Mouse (Mus musculus) G1E (cell line): Measurements from ENCODE around the gene Ascl3. TPM values are rescaled to one million over a fixed set of nuclear protein-coding genes. Genes with fewer than 3 reads are reported as not detected.

Experiments used
- ATAC-seq: 2 replicates; pipeline ENCODE4 v1.8.0; 2016; ENCODE audit warnings: mild to moderate bottlenecking; ENCODE audit not compliant: insufficient number of reproducible peaks, poor library complexity, low FRiP score, severe bottlenecking; ENCODE audit errors: extremely low read depth
- DNase-seq: peaks from one replicate; pipeline ENCODE4 v3.0.0; 2012; ENCODE audit warnings: low spot score
- H3K27me3 ChIP-seq: 2 replicates; pipeline ENCODE4 v1.6.1; 2012; ENCODE audit warnings: mild to moderate bottlenecking, low read length, inconsistent platforms; ENCODE audit not compliant: insufficient read depth
- H3K36me3 ChIP-seq: replicated peaks from 2 replicates; pipeline ENCODE3; 2012; ENCODE audit warnings: mild to moderate bottlenecking, inconsistent platforms
- H3K4me1 ChIP-seq: 2 replicates; pipeline ENCODE4 v1.6.1; 2012; ENCODE audit warnings: low read depth, low read length, inconsistent platforms, mixed read lengths; ENCODE audit not compliant: insufficient read depth
- H3K4me3 ChIP-seq: 2 replicates; pipeline ENCODE4 v1.5.1; 2012; ENCODE audit warnings: low read depth, mild to moderate bottlenecking, inconsistent platforms, low read length, moderate library complexity, mixed read lengths
- H3K9me3 ChIP-seq: replicated peaks from 2 replicates; pipeline ENCODE4 v1.6.1; 2012; ENCODE audit warnings: inconsistent platforms
- CTCF ChIP-seq: IDR thresholded peaks from 2 replicates; pipeline ENCODE4 v1.5.1; 2012; ENCODE audit warnings: low read depth, low read length, inconsistent platforms, mixed read lengths
- GATA1 ChIP-seq: IDR thresholded peaks from 2 replicates; pipeline ENCODE4 v1.6.1; 2012; ENCODE audit warnings: borderline replicate concordance, low read length, inconsistent platforms, mixed read lengths
- GATA2 ChIP-seq: IDR thresholded peaks from 2 replicates; pipeline ENCODE4 v1.6.1; 2012; ENCODE audit warnings: low read depth, low read length, inconsistent platforms, borderline replicate concordance
- POLR2AphosphoS5 ChIP-seq: IDR thresholded peaks from 2 replicates; pipeline ENCODE4 v1.6.1; 2012; ENCODE audit warnings: low read depth, low read length, inconsistent platforms; ENCODE audit not compliant: insufficient replicate concordance
- TAL1 ChIP-seq: conservative IDR thresholded peaks from 2 replicates; pipeline ENCODE4 v1.6.1; 2012; ENCODE audit warnings: low read depth, low read length, inconsistent platforms, mixed read lengths
- polyA plus RNA-seq: library from polyadenylated mRNA; stranded (reverse); fragments of >175 nt; gene quantifications from 2 replicates; pipeline ENCODE4 v1.2.3, GENCODE M21; 2012
- total RNA-seq, 2 experiments: library from RNA; stranded (forward) in 1 of 2; stranded (reverse) in 1 of 2; fragments of 200-1000 nt in 1 of 2; fragments of >200 nt in 1 of 2; fragmentation: Nextera tagmentation in 1 of 2; gene quantifications; 2 replicates each; pipeline ENCODE4 v1.2.3; 2014 to 2017

The Ascl3 gene
- total and polyA plus RNA-seq, 3 experiments: not detected

GRCm38 (mm10) chr7:109741060-109741459 lies 9.5 kb upstream of the Ascl3 start:
- DNase-seq (no peak), ATAC-seq (no peak)
- peaks cover 92% of the 10 kb centered on the region for H3K36me3 ChIP-seq
- no peaks in the 10 kb centered on the region for H3K4me1 ChIP-seq
- H3K4me3 ChIP-seq: no peak overlapping the region
- no peak for TF ChIP-seq CTCF
- TF ChIP-seq TAL1: no peak
- no peak for TF ChIP-seq GATA2
- TF ChIP-seq POLR2AphosphoS5: no peak
- TF ChIP-seq GATA1: no peak
- no peaks in the 10 kb centered on the region for H3K27me3 ChIP-seq
- H3K9me3 ChIP-seq: no peaks in the 10 kb centered on the region

GRCm38 (mm10) chr7:109739822-109740370 lies 8.4 kb upstream of the Ascl3 start:
- no peak for DNase-seq
- Histone ChIP-seq H3K4me1 (no peaks in the 10 kb centered on the region), H3K9me3 (no peaks in the 10 kb centered on the region), H3K4me3 (no peak overlapping the region), H3K27me3 (no peaks in the 10 kb centered on the region), H3K36me3 (peaks cover 93% of the 10 kb centered on the region)
- no peak for ATAC-seq
- TF ChIP-seq CTCF: no peak
- TF ChIP-seq GATA2: no peak

- Histone ChIP-seq H3K9me3 (no peaks in the 10 kb centered on the region), H3K4me3 (no peak overlapping the region), H3K27me3 (peaks cover 5% of the 10 kb centered on the region; the same call in 1 of the 2 replicates), H3K4me1 (0 out of 2 replicates have a peak, but pooled peaks cover 2% of the 10 kb centered on the region), H3K36me3 (peaks cover 55% of the 10 kb centered on the region)
- no peak for ATAC-seq
- no peak for TF ChIP-seq GATA1
- no peak for TF ChIP-seq CTCF
- no peak for TF ChIP-seq POLR2AphosphoS5
- no peak for TF ChIP-seq GATA2
- TF ChIP-seq TAL1: no peak
- DNase-seq: no peak
These were observed 3.3 kb upstream of the Ascl3 start for GRCm38 (mm10) chr7:109734806-109735205.

GRCm38 (mm10) chr7:109723697-109724096 lies 7.8 kb downstream of the Ascl3 start, which contains the start of gene BC051019:
BC051019 (minus strand) TSS chr7:109723850.
- DNase-seq: no peak
- peaks cover 34% of the 10 kb centered on the region for H3K27me3 ChIP-seq

GRCm38 (mm10) chr7:109723114-109723513 lies 8.4 kb downstream of the Ascl3 start:
- H3K36me3 ChIP-seq: no peaks in the 10 kb centered on the region

More at GRCm38 (mm10) chr7:109723697-109724096, 7.8 kb downstream of the Ascl3 start, which contains the start of gene BC051019:
- no peak for ATAC-seq
- TF ChIP-seq GATA2 (no peak), POLR2AphosphoS5 (no peak), CTCF (no peak), TAL1 (no peak), GATA1 (no peak)
- peaks cover 4% of the 10 kb centered on the region for H3K9me3 ChIP-seq
- H3K36me3 ChIP-seq: no peaks in the 10 kb centered on the region
- no peak within 1 kb of the TSS for H3K4me3 ChIP-seq
- peaks cover 9% of the 10 kb centered on the region for H3K4me1 ChIP-seq

GRCm38 (mm10) chr7:109722618-109723017 lies 8.9 kb downstream of the Ascl3 start:
- H3K9me3 ChIP-seq: peaks cover 4% of the 10 kb centered on the region
- TF ChIP-seq CTCF (peak; percentile 23; the same call in 1 of the 2 replicates), GATA1 (no peak)
- DNase-seq: no peak

More at GRCm38 (mm10) chr7:109723114-109723513, 8.4 kb downstream of the Ascl3 start:
- H3K4me3 ChIP-seq: no peak overlapping the region
- no peak for TF ChIP-seq TAL1
- TF ChIP-seq CTCF: no peak
- TF ChIP-seq GATA1: no peak
- TF ChIP-seq POLR2AphosphoS5: no peak
- no peak for TF ChIP-seq GATA2
- peaks cover 33% of the 10 kb centered on the region for H3K27me3 ChIP-seq
- no peak for DNase-seq
- no peak for ATAC-seq
- peaks cover 9% of the 10 kb centered on the region for H3K4me1 ChIP-seq
- peaks cover 4% of the 10 kb centered on the region for H3K9me3 ChIP-seq

GRCm38 (mm10) chr7:109719286-109719685 lies 12.2 kb downstream of the Ascl3 start:
- DNase-seq (no peak), ATAC-seq (no peak)
- peaks cover 4% of the 10 kb centered on the region for H3K9me3 ChIP-seq
- H3K27me3 ChIP-seq: peaks cover 19% of the 10 kb centered on the region
- H3K4me3 ChIP-seq: no peak overlapping the region
- peaks cover 2% of the 10 kb centered on the region for H3K4me1 ChIP-seq
- no peaks in the 10 kb centered on the region for H3K36me3 ChIP-seq
- TF ChIP-seq POLR2AphosphoS5 (no peak), GATA1 (no peak), CTCF (no peak), TAL1 (no peak), GATA2 (no peak)

More at GRCm38 (mm10) chr7:109722618-109723017, 8.9 kb downstream of the Ascl3 start:
- no peak for ATAC-seq
- Histone ChIP-seq H3K27me3 (peaks cover 34% of the 10 kb centered on the region), H3K4me3 (no peak overlapping the region), H3K4me1 (peaks cover 9% of the 10 kb centered on the region), H3K36me3 (no peaks in the 10 kb centered on the region)
